ENCODE assay signal across 9 mouse cellular contexts in the genomic region with DNA sequence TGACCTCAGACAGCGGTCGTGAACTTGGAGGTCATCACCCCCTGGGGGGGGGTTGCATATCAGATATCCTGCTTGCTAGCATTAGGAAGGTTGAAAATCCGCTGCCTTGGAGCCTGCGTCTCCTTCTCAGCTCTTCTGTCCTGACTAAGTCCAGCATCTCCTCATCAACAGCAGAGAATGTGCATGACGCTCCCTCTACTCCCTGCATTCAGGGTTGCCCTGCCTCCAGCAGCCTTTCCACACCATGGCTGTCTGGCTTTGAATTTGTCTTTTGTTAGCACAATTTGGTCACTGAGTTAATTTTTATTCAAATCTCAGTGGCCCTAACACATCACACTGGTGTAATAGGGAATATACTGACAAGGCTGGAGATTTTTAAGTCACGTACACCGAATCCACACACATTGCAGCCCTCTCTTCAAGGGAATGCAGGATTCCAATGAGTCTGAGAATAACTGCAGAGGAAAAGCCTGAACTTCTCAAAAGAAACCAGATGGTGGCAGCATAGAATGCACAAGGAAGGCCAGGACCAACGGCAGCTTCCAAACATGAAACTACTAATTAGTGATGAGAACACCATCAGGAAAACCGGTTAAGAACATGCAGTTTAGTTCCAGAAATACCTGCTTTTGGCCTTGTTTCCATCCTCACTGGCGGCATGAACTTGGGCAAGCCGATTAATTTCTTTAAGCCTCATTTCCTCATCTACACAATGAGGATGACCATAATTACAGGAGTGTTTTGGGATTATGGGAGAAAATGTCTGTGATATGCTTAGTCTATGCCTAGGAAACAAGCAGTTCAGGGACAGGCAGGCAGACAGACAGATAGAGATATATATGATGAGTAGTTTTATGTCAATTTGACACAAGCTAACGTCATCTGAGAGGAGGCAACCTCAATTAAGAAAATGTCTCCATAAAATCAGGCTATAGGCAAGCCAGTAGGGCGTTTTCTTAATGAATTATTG.
DNase-seq lines count a peak whose midpoint lies in the region; ATAC-seq lines count a peak whose summit lies in the region.
"Had no signal": no experiment of that assay in that cellular context is flagged by ENCODE, and none has a peak within 500 bp of the region (broad histone marks: within the 10 kb centered on the region; RNA-seq: fewer than 3 reads in every experiment).

No protein-coding gene starts in this region.

- H3K4me3 ChIP-seq in hindbrain, embryonic 10.5 days, result no peak overlapping the region
- no peak overlapping the region for H3K4me3 ChIP-seq in stomach, embryonic 15.5 days (replicated peaks)
- H3K4me3 ChIP-seq: embryonic facial prominence, embryonic 13.5 days had no signal

- DNase-seq in 416B (ENCODE audit: low read depth) (peak; percentile 42), MN1 (ENCODE audit: low spot score) (peak; percentile 60)
- peak; percentile 34 for DNase-seq in embryo, embryonic 11.5 days (ENCODE audit: low read depth, low spot score)
- DNase-seq in hindbrain, embryonic 10.5 days (ENCODE audit: low spot score), result peak; percentile 19
- peak; percentile 63 to 85 for DNase-seq in layer of hippocampus, postnatal 14 days (ENCODE audit: low spot score in 2 of 2)

- 65% methylated on average over 13 of the region's 13 CpGs for WGBS in hindbrain, embryonic 10.5 days
- 59% methylated on average over 13 of the region's 13 CpGs for WGBS in stomach, embryonic 15.5 days

- ATAC-seq in megakaryocyte progenitor cell, adult 5-6 weeks (replicated peaks; ENCODE audit: poor library complexity), result peak; percentile 81
- ATAC-seq in stomach, embryonic 15.5 days (ENCODE audit: insufficient read depth, low FRiP score, low read depth), result peak; percentile 27; the same call in 1 of the 2 replicates
- no peak for ATAC-seq in activated CD4-positive, CD25-positive, alpha-beta regulatory T cell, adult 4 months

- no peak overlapping the region for H3K9ac ChIP-seq in stomach, embryonic 15.5 days
- H3K9ac ChIP-seq: embryonic facial prominence, embryonic 13.5 days had no signal

- 0 out of 2 replicates have a peak, but pooled peaks cover 4% of the 10 kb centered on the region for H3K4me1 ChIP-seq in hindbrain, embryonic 10.5 days (replicated peaks)
- no peaks in the 10 kb centered on the region for H3K4me1 ChIP-seq in stomach, embryonic 15.5 days
- H3K4me1 ChIP-seq: embryonic facial prominence, embryonic 13.5 days had no signal

- no peaks in the 10 kb centered on the region for H3K27me3 ChIP-seq in hindbrain, embryonic 10.5 days (ENCODE audit: insufficient read depth, poor library complexity, severe bottlenecking)
- H3K27me3 ChIP-seq in stomach, embryonic 15.5 days (replicated peaks), result no peaks in the 10 kb centered on the region
- H3K27me3 ChIP-seq: embryonic facial prominence, embryonic 13.5 days had no signal

- no peaks in the 10 kb centered on the region for H3K36me3 ChIP-seq in hindbrain, embryonic 10.5 days
- H3K36me3 ChIP-seq in stomach, embryonic 15.5 days, result no peaks in the 10 kb centered on the region
- H3K36me3 ChIP-seq: embryonic facial prominence, embryonic 13.5 days had no signal

- no peaks in the 10 kb centered on the region for H3K9me3 ChIP-seq in hindbrain, embryonic 10.5 days
- no peaks in the 10 kb centered on the region for H3K9me3 ChIP-seq in stomach, embryonic 15.5 days
- H3K9me3 ChIP-seq: embryonic facial prominence, embryonic 13.5 days had no signal

- H3K4me2 ChIP-seq in stomach, embryonic 15.5 days, result no peak overlapping the region
- H3K4me2 ChIP-seq: embryonic facial prominence, embryonic 13.5 days had no signal

- H3K27ac ChIP-seq in hindbrain, embryonic 10.5 days, result no peak overlapping the region
- H3K27ac ChIP-seq in stomach, embryonic 15.5 days, result no peak overlapping the region
- H3K27ac ChIP-seq: embryonic facial prominence, embryonic 13.5 days had no signal

Comparison
In these comparisons a context has a peak if more than half of its experiments do, and no peak if none do; other contexts are left out.
1. DNase-seq: peak in every context shown above with its lines; median percentile 74 in layer of hippocampus, postnatal 14 days; 60 in MN1; 42 in 416B; 34 in embryo, embryonic 11.5 days; 19 in hindbrain, embryonic 10.5 days.